Mouse (Mus musculus): ENCODE measurements at regions not wholly inside any gene's neighbourhood (a gene's known extent, or its start where the extent isn't known, plus 50 kb on each side); places are given as distances from the start of the nearest gene placed in this dataset.
A peak's percentile ranks its signal among the peaks of the same experiment; 100 is the strongest.

DNA sequence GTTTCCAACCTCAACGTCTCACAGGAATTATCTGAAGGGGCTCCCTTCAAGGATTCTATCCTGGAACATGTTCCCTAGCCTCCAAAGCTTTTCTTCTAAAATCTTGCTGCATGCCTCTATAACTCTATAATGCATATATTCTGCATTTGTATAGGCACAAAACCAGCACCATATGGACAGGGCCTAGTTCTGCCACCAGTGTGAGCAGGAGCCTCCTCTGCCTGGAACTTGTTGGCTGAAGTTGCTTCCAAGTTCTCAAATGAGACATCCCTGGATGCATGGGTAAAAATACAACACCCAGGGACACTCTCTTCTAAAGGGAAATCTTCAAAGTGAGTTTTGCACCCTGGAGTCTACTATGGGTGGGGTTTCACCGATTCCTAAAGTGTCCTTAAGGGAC lies 62.3 kb upstream of the Tenm4 start:
- no peak for DNase-seq

DNA sequence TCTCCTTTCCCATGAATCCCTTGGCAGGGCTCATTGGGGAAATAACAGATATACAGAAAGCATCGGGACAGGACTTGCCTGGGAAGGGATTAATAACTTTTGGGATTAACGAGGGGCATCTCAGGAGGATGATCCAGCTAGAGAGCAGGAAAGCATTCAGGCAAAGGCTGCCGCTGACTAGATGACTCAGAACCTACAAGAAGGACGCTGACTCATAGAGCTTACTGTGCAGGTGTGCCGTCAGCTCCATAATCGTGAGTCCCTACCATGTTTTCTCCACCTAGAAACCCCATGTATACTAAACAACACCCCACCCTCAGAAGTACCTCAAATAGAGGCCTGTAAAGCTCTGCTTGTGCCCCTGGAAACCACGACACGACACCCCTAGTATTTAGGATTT lies 50.9 kb upstream of the Tenm4 start:
- peak; percentile 29 for DNase-seq
